Mouse (Mus musculus) cerebellum, adult 9-11 months (tissue): Measurements from ENCODE around the gene Exog.

Source experiments
- DNase-seq: peaks from one replicate; pipeline ENCODE4 v3.0.0; 2022

Exog gene

DNA sequence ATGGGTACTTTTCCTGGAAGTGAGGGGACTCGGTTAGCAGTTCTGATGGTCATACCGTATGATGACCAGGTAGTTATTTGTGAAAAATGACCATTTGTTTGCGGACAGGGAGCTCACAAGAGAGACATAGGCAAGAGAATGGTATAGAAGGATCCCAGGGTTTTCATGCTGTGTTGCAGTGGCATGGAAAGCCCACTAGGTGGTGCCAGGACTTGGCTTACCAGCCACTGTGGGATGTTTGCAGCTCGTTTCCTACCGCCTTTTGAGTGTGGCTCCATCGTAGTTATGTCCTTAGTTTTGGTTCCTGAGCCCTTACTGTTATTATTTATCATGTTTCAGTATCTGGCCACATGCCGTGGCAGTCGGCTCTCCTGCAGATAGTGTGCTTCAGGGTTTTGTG, 15.7 kb downstream of the Exog start:
- peak; percentile 43 for DNase-seq

DNA sequence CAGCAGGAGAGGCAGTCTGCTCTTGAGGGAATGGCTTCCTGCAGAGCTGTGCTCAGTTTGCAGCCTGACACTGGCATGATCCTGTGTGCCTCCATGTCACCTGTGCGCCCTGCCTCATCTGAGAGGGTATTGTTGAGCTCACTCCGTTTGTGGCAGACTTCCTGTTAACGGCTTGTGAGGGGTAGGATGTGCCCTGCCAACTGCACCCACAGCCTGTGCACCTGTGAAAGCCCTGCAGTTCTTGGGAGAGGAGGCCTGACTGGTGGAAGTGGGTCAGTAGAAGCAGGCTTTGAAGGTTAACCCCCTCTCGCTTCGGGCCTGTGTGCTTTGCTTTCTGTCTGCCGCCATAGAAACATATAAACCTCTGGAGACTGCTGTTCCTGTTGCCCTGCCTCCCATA, 20.3 kb downstream of the Exog start:
- no peak for DNase-seq

DNA sequence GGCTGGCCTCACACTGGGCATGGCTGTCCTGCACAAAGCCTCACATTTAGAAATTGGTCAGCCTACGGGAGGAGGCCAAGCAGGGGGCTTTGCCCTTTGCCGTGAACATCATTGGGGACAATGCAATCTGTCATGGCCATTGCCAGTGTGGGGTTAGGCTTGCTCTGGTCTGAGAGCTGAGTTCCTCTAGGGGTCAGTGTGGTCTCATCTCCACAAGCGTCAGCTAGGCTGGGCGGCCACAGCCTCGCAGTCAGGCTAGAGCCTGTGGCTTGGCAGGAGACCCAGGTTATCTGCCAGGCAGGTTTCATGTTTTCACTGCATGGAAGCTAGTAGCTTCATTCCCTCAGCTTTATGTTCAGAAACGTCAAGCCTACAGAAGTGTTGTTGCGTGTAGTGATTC, 20.9 kb downstream of the Exog start:
- no peak for DNase-seq

DNA sequence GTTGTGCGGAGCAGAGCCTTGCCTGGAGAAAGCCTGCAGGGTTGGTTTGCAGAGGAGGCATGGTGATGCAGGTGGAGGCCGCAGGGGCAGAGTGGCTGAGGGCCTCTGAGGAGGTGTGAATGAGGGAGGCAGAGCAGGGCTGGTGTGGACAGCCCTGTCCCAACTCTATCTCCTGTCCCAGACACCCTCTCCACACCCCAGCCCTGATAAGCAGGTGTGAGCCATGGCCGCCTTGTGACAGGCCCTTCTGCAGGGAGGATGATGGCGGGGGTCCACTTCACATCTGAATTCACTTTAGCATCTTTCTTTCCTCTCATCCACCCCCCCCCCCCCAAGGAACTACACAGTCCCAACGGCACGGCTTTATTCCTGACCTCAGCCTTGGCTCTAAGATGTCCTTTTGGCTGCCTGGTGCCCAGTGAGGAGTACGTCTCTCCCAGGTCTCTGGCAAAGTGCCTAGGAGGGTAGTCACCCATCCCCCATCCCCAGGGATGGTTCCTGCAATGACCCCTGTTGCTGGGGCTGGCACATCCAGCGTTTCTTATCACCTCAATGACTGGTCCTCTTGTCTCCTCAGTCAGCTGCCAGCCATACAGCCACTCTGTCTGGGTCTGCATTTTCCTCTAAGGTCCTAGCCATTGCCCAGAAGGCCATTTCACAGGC, 25.1 kb downstream of the Exog start:
- no peak for DNase-seq

DNA sequence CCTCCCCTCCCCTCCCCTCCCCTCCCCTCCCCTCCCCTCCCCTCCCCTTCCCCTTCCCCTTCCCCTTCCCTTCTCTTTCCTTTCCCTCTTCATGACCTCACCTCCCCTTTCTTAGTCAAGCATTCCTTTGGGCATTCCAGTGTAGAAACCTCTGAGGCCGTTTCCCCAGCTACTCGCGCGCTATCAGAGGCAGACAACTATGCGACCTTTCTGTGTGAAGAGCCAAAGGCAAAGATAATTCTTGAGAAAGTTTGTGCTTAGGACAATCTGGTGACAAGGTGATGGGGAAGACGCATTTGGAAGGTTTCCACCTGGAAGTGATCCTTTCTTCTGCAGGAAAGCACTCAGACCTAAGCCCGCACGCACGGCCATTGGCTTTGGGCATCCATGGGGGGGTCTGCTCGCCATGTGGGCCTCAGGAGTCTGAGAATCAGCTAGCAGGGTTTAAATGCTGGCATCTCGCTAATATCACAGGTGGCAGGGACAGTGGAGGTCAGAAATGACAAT, 27.7 kb downstream of the Exog start:
- no peak for DNase-seq

DNA sequence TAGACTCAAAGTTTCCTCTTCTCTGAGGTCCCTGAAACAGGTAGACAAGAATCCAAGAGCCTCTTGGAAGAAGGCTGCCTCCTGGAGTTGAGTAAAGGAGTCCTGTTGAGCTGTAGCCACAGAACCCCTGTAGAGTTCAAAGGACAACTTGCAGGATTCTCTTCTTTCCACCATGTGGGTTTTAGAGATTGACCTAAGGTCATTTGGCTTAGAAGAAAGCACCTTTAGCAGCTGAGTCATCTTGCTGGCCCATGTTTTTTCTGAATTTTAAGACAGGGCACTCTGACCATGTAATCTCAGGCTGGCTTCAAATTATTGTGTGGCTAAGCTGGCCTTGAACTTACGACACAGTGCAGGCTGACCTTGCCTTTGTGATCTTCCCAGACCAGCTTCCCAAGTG, 28.3 kb downstream of the Exog start:
- DNase-seq = no peak

DNA sequence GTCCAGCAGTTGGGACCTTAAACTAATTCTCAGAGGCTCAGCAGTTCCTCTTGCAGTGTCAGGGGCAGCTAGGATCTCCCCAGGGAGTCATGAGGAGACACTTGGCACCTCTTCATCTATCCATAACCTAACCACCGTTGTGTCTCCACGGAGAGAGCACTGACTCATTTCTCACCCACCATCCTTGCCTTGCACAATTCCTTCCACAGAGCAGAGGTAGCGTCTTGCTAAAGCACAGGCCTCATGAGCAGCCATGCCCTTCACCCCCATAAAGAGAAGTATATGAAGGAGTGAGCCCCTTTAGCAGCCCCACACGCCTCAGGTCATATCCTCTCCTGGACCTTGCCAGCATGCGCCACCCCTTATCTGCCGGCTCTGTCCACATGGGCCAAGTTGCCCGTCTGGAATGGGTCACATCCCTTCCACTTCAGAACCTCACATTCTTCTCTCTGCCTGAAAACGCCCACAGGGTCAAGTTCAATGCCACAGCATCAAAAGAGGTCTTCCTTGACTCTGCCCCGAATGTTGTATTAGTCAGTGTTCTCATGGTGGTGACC, 28.9 kb downstream of the Exog start:
- no peak for DNase-seq

DNA sequence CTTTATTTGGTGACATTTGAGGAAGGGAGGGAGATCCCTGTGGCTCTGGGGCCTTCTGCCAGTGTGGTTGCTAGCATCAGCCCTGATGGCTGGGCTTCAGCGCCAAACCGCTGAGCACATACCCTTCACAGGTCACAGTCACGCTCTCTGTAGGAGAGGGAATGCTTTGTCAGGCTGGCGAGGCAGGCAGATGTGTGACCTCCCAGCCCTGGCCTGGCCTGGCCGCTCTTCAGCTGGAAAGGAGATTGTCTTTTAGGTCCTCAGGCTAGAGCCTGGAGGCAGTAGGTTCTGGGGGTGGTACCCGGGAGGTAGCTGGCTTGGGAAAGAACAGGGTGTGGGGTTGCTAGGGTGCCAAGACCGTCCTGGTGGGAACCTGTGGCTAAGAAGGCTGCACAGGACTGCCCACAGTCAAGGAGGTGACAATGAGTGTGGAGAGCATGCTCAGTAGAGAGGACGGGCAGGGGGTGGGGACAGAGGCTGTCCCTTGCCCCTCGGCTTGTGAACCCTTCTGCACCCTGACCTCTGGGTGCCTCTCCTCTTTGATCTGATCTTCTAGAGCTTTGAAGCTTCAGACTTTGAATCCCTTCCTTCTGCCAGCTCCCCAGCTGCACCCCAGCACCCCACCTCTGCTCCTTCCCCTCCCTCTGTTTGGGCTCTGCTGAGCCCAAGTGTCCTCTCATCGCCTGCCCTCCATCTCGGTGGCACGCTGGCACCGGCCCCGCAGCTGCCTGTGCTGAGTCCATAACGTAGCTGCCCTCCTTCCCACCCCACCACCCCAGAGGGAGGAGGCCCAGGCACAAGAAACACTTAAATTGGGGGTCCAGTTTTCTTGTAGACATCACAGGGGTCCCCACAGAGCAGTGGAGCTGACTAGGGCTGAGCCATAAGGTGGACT, 30.2 kb downstream of the Exog start:
- DNase-seq = no peak

DNA sequence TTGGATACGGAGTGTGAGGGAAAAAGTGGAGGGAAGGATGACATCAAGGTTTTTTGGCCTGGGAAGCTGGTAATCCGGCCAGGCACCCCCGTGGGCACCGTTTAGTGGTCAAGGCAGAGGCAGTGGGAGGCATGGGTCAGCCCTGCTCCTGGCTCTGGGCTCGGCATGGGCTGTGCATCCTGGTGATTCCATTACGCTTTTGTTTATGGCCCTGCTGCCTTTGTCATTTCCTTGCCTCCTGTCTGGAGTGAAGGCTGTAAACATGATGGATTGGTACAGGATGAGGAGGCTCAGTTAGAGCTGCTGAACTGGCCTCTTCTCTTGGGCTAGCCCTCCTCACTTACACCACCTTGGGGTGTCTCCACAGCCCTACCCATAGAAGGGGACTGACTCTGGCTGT, 33.0 kb downstream of the Exog start:
- DNase-seq = no peak

DNA sequence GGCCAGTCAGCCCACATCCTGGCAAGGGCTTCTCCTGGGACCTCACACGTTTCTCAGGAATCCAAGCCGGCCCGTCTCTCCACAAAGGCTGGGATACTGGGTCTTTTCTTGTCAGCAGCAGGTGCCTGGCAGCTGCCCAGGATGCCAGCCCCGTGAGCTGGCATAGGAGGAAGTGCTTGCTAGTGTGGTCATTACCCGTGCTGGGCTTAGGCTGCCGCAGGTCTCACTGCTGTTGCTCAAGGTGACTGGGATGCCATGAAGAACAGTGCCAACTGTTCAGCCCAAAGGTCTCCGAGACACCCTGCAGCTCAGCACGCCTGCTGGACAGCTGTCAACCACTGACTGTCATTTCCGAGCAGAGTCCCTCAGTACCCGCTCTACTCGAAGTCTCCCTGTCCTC, 33.6 kb downstream of the Exog start:
- no peak for DNase-seq

DNA sequence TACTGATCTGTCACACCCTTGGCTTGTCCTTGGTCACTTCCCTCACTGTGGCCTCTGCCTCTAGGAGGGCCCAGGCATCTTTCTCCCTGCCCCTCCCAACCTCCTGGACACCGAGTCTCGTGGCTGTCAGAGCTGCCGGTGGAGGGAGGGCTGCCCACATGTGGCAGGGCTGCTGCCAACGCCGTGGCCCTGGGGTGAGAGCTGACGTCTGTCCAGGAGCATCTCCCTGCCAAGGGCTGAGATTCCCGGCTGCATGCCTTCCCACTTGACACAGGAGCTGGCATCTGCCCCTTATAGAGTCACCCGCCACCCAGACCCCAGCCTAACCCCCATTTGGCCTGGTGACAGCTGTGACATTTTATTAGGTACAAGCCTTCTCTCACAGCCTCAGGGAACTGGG, 34.6 kb downstream of the Exog start:
- DNase-seq = no peak

DNA sequence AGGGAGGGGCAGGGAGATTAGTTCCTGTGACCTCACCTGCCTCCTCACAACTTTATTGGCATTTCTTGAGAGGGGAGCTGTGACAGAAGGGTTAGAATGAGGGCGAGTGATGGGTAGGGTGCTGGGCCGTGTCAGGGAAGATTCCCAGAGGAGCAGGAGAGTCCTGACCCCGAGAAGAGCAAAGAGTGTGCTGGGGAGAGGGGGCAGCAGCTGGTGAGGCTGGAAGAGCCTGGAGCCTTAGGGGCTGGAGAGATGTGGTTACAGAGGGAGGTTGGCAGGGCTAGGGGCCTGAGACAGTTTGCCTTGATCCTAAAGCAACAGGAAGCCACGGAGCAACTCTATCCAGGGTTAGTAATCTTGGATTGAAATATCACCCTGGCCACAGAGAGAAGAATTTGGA, 36.9 kb downstream of the Exog start:
- no peak for DNase-seq

DNA sequence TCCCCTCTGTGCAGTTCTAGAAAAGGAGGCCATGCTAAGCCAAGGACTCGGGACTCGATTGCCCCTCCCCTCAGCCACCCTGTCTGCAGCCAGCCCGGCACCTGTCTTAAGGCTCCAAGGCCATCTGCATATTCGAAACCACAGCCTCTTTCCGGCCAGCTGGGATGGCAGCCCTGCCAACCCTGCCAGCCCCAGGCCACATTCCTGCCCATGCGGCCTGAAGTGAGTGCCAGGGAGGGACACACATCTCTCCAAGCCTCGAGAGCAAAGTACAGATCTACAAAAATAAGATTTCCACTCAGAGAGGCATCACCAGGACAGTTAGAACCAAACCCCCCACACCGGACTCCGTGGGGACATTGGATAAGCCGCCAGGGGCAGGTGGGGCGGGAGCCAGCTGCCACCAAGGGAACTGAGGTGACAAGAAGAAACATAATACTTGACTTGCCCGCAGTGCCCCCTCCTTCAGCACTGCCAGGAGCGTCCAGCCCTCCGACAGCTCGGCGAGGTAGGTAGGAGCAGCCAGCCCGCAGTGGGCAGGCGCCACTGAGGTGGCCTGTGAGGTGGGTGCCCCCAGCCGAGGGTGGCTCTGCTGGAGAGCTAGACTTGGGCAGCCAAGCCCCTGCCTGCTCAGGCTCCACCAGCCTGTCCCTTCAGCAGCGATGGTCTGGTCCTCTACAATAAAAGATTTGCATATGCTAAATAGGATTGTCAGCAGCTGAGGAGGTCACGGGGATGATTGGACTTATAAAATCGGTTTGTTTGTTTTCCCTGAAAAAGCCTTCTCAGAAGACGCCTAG, 39.0 kb downstream of the Exog start:
- DNase-seq = peak; percentile 35

DNA sequence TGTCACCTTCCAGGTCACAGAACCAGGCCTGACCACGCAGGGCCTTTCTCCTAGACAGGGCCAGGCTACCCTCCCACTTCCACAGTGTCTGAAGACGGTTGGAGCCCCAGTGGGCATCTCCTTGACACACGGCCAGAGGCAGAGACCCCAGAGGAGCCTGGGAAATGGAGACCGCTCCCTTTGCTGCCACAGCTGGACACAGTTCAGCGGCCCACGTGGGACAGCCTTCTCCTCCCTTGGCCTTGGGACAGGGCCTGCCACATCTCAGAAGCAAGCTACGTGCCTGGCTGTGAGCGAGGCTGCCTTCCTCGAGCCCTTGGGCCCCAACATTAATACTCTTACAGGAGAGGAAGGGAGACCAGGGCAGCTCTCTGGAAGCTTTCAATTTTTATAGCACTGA, 39.7 kb downstream of the Exog start:
- DNase-seq = no peak

DNA sequence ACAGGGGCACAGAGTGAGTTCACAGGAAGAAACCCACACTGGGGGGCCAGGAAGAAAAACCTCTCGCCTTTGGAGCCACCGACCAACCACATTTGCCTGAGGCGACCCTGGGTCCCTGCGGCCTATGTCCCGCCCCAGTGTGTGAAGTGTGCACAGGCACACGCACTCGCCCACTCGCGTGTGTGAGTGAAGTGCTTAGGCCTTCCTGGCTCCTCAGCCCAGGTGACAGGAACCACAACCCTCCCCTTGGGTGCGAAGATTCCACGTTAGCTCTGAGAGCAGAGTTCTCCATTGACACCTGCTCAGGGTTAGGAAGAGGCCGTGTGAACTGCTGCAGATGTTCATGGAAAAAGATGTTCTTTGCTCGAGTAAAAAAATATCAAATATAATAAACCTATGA, 40.1 kb downstream of the Exog start:
- DNase-seq = no peak

DNA sequence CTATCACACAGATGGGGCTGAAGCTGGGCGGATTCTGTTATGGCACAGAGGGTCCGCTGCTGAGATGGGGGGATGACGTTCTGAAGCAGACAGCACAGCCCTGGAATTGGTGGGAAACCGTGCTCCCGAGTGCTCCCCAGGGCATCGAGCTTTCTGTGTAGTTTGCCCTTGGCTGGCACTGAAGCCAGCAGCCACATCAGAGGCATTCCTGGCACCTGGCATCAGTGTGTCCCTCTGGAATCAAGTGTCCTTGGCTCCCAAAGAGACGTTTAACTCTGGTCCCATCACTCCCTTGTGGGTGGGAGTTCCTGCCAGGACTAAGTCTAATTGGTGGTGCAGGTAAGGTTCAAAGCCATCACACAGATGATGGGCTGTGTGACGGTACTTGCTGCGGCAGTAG, 51.6 kb downstream of the Exog start:
- DNase-seq = no peak

DNA sequence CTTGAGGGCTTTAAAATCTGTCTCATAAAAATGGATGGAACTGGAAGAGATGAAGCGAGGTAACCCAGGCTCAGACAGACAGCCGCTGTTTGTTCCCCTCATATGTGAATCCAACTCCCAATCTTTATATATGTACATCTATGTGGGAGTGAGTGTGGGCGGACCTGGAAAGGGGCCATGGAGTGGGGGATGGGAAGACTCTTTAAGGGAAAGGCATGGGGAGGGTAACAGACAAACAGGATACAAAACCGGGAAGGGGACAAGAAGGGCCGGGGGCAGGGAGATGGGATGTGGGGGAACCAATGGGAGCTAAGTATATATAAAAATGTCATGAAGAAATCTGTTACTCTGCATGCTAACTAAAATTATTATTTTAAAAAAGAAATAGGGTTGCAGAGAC, 52.2 kb downstream of the Exog start:
- DNase-seq = no peak

DNA sequence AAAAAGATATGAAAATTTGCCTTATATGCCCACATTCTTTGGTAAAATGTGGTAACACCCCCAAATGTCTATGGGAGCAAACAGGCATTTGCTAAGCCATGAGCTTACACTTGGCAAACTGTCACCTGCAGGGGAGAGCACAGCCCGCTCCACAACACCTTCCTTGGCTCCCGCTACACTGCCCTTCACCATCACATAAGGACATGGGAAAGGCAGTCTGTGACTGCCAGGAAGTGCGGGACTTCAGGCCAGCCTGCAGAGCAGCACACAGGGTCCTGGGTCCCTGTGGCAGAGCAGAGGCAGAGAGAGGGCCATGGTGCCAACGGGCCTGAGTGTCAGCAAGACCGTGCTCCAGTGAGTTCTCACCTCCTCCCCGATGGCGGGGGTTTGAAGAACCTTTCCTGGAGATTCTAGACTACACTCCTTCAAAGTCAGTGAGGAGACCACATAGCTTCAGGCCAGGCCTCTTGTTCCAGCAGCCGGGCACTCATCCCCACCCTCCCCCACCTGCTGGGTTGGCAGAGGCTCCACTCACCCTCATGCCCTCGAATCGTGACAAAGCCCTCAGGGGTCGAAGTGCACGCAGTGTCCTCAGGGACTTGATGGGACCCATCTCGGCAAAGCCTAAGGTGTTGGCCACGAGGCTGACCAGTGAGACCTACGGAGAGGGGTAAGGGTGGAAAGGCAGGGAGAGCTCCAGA, 53.0 kb downstream of the Exog start:
- no peak for DNase-seq

DNA sequence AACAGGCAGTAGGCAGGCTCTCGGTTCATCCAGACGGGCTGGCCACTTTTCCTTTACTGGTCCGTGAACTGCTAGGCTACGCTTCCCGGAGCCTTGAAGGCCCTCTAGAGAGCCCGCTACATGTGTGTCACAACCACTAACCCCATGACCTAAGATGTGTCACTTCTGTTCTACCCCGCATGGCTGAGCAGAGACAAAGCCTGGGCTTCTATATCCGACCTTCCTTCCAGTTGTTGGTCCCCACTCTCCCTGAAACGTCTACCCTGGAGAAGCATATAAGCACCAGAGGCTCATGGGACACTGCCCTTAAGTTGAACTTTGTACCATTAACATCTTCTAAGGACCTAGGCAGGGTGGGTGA, 53.5 kb downstream of the Exog start:
- DNase-seq = no peak

DNA sequence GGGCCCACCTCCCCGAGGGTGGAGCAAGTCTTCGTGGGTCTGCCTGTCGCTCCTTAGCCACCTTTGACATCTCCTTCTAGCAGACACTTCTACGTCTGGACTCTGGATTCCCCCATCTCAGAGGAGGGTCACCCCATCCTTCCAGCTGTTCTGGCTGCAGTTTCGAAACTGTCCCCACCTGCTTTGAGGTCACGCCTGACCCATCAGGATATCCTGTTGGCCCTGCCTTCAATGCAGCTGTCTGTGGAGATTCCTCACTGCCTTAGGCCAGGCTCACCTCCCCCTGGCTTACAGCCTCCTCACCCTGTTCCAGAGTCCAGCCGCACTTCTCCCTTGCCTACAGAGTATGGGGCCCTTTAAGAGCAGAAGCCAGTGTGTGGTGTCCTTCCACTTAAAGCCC, 54.1 kb downstream of the Exog start:
- DNase-seq = no peak

DNA sequence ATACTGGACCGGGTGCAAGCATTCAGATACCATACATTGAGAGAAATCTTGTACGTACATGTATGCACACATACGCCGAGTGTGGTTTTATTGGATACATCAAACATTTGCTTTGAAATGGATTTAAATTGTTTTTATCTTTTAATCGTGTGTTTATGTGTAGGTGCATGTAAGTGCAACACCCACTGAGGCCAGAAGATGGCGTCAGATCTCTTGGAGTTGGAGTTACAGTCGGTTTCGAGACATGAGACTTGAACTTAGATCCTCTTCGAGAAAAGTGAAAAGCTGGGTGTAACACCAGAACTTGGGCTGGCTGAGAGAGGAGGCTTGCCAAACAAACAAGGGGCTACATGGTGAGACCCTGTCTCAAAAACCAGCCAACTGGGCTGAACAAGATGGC, 58.9 kb downstream of the Exog start:
- DNase-seq = no peak

DNA sequence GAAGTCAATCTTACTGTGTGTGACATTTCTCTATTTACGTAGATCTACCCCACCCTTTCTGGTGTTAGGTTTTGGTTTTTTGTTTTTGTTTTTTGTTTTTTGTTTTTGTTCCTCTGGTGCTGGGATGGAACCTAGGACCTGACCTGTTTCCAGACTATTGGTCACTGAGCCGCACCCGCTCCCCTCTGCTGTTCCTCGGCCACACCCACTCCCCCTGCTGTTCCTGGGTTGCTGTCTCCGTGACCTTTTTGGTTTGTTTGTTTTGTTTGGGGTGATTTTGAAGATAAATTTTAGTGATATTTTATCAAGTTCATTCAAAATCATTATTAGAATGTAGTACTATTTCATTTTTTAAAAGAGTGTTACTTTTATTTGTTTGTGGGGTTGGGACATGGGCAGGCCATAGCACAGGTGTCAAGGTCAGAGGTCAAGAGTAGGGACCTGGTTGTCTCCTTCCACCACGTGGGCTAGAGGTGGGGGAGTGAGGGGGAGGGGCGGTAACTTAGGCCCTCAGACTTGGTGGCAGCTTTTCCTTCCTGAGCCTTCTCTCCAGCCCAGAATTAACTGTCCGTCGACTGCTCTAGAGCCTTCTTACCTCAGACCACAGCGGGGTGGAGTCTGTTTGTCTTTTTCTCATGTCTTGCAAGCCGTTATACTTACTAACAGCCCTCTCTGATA, 60.4 kb downstream of the Exog start:
- DNase-seq = no peak
